Mouse (Mus musculus): ENCODE results near the gene Atxn2.

The Atxn2 gene

GRCm38 (mm10) chr5:121762949-121763348, 51.8 kb downstream of the Atxn2 start:
- DNase-seq (ENCODE audit: extremely low spot score, low spot score), result no peak

DNA sequence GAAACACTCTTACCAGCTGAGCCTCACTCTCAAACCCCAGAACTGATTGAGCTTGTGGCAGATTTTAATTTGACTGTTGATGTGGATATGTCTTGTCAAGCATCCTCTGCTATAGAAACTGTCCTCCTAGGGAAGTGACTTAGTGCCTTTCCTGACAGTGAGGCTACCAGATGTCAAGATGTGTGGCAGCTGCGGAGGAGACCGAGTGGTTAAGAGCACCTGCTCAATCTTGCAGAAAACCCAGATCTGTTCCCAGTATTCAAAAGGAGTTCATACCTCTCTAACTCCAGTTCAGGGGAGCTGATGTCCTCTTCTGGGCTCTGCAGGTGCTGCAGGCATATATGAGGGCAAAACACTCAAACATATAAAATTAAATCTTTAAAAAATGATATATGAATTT, 53.9 kb downstream of the Atxn2 start:
- no peak for DNase-seq (ENCODE audit: extremely low spot score, low spot score)

DNA sequence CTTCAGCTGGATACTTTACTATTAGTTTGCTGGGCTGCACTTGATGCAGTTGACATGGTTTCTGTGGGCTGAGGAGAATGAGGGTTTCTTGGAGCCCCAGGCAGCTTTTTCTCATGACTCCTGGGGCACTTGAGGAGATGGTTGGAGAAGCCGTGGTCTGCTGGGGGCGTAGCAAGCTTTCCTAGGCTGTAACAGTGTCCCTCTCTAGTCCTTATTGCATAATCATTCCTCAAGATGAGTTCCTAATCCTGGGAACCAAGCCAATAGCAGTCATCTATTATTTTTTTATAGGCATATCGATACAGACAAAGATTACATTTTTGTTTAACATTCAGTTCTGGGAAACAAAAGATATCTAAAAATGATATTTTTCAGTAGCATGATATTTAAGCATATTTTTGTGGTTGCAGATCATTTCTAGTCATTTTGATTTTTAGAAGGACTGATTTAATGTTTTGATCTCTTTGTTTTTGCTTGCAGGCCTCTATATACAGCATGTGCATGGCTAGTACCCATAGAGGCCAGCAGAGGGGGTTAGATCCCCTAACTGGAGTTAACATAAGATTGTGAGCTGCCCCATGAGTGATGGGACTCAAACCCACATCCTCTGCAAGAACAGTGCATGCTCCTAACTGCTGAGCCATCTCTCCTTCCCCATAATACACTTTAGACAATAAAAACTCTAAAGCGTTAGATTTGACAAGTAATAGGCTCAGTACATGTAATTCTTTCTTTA, 55.1 kb downstream of the Atxn2 start:
- no peak for DNase-seq (ENCODE audit: extremely low spot score, low spot score)

DNA sequence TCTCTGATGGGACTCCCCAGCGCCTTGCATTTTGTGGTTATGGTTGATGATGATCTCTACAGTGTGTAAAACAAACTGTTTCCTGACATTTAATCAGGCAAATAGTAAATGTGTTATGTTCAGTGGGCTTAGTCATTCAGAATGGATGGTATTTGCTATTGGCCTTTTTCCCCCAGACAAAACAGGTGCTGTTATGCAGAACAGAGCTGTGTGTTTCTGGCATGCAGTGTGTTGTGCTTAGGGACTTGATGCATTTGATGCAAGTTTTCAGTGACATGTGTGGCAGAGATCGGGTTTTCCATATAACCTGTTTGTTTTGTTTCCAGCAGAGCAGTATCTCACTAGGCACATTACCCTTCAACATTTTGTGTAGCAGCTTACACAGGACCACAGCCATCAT, 56.4 kb downstream of the Atxn2 start:
- no peak for DNase-seq (ENCODE audit: extremely low spot score, low spot score)

GRCm38 (mm10) chr5:121769827-121770226, 58.7 kb downstream of the Atxn2 start:
- DNase-seq (ENCODE audit: extremely low spot score, low spot score), result no peak

GRCm38 (mm10) chr5:121771611-121772010, 60.5 kb downstream of the Atxn2 start:
- no peak for DNase-seq (ENCODE audit: extremely low spot score, low spot score)

DNA sequence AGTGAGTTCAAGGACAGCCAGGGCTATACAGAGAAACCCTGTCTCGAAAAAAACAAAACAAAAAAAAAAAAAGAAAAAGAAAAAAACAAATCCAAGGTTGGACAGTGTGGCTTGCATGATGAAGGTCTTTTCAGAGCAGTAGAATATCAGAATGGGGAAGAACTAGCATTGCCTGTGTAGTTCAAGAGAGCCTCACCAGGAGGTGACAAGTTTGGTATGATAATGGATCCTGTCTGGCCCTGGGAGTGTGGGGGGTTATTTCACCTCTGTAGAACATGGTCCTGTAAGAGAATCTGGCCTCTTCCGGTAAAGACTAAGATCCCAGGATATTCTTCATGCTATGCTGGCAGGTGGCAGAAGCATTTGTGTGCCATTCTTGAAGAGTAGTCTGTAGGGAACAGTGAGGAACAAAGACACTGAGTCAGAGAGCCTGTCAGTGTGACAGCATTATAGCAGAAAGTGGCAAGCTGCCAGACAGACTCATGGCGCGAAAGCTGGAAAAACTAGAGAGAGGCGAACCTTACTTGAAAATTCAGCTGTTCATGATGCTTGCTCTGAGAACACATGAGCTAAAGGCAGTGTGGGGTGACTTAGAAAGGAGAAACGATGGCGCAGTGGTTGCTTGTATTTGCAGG, 67.5 kb downstream of the Atxn2 start:
- no peak for DNase-seq (ENCODE audit: extremely low spot score, low spot score)

- DNase-seq (ENCODE audit: extremely low spot score, low spot score), result no peak
These were observed 69.0 kb downstream of the Atxn2 start for GRCm38 (mm10) chr5:121780180-121780579.

GRCm38 (mm10) chr5:121782467-121782866, 71.3 kb downstream of the Atxn2 start:
- DNase-seq (ENCODE audit: extremely low spot score, low spot score), result no peak

GRCm38 (mm10) chr5:121783862-121784500, 72.8 kb downstream of the Atxn2 start:
- no peak for DNase-seq (ENCODE audit: extremely low spot score, low spot score)

GRCm38 (mm10) chr5:121791026-121791425, 79.9 kb downstream of the Atxn2 start:
- DNase-seq (ENCODE audit: extremely low spot score, low spot score), result no peak

GRCm38 (mm10) chr5:121795800-121796199, 84.7 kb downstream of the Atxn2 start:
- no peak for DNase-seq (ENCODE audit: extremely low spot score, low spot score)

- no peak for DNase-seq (ENCODE audit: extremely low spot score, low spot score)
These were observed 87.3 kb downstream of the Atxn2 start for GRCm38 (mm10) chr5:121798447-121798846.

- no peak for DNase-seq (ENCODE audit: extremely low spot score, low spot score)
These were observed 96.0 kb downstream of the Atxn2 start for GRCm38 (mm10) chr5:121807186-121807585.

GRCm38 (mm10) chr5:121808202-121808601, 97.1 kb downstream of the Atxn2 start:
- DNase-seq (ENCODE audit: extremely low spot score, low spot score), result no peak

DNA sequence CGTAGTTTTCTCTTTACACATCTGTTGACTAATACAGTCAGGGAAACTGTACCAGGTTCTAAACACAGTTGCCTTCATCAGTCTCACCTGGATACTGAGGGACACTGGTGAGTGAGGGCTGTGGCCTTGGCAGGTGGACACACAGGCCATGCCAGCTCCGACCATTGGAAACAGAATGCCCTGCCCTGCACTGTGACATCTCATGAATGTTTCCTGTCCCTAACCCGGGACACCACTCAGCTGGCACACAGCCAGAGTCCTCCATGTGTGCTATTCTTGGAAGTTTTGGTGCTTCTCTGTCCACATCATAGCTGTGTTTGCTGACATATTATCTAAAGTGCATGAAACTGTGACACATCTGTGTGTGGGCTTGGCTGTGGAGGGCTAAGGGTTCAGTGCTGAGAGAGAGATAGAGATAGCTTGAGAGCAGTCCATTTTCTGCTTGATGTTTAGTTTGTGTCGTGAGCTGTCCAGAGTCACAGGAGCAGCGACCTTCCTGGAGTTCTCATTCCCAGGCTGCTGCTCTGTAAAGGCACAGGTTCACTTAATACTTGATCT, 98.6 kb downstream of the Atxn2 start:
- DNase-seq (ENCODE audit: extremely low spot score, low spot score), result no peak

DNA sequence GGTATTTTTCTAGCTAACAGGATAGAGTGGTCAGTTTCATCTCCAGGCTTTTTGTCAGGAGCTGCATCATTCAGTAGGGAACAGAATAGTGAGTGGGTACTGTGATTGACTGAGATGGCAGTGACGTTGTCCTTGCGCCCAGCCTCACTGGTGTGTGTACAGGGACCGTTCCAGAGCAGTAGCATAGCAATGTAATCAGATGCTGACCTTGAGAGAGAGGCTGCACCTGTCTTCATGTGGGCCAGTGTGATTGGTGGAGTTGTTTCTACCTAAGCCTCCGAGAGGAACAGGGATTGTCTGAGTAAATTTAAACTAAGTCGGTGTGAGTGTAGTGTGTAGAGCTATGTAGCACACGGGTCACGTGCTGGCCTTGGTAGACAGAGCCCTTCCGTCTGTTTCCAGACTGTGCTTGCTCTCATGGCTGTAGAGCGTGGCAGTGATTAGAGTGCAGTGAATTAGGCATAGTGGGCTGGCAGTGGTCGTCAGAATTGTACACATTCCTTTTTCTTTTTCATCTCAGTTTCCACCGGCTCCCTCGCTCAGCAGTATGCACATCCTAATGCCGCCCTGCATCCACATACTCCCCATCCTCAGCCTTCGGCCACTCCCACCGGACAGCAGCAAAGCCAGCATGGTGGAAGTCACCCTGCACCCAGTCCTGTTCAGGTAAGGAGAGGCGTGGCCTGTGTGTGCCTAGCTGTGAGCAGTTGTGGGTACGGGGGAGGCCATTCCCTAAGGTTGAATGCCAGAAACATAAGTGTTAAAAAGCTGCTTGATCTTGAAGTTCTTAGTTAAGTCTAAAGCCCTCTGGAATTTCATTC, 99.4 kb downstream of the Atxn2 start:
- DNase-seq (ENCODE audit: extremely low spot score, low spot score), result no peak

DNA sequence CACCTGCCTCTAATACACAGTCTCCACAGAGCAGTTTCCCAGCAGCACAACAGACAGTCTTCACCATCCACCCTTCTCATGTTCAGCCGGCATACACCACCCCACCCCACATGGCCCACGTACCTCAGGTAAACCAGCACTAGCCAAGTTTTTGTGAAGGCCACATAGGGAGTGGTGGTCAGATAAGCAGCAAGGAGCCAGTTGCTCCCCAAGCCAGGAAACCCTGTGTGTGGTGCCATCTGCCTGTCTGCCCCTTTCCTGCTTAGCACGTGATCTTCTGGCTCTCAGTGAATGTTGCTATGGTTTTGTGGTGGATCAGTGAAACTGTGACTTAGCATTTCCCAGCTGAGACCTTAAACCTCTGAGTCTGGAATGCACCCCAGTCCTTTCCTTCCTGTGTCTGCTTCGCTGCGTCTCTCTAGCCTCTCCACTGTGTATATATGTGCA, 100.4 kb downstream of the Atxn2 start:
- DNase-seq (ENCODE audit: extremely low spot score, low spot score), result no peak

DNA sequence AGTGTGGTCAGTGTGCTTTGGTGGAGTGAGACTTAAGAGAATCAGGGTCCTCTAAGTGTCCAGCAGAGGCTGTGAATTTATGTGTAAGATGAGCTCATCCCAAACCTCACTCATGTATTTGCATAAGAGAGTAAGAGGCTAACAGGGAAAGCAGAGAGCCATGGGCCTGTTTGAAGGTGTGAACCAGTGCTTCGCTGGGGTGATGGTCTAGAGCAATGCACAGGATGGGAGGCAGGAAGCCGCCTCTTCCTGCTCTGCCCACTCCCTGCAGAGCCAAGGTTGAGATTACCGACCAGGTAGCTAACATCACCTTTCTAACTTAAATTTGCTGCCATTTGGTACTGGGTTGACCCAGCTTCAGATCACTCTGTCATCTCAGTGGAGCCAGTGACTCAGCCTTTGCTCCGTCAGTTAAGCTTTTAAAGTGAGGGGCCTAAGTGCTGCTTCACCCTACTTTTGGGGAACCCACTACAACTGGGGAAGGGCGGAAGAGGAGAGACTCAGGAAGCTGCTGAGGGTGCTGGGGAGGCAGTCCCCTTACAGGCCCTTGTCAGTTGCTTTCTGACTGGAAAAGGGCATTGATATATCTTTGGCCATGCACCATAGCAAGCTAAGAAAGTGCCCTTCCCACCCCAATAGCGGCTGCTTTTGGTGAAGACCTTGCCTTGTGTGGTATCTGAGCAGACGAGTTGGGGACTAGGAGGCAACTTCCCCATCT, 101.5 kb downstream of the Atxn2 start:
- no peak for DNase-seq (ENCODE audit: extremely low spot score, low spot score)

DNA sequence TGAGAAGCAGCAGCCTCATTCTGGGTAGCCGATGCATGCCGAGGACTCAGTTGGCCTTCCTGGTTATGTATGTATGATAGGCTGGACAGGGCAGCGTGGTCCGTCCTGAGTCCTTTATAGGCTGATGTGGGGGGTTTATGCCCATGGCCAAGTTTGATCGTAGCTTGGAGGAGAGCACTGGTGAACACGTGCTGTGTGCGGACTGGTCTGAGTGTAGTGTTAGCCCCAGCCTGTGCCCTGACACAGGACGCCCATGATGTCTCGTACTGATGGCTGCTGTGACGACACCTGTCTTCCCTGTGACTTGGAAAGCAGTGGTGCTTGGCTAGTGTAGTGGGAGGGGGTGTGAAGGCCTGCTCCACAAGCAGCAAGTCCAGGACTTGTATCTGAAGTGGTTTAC, 102.6 kb downstream of the Atxn2 start:
- DNase-seq (ENCODE audit: extremely low spot score, low spot score), result no peak

DNA sequence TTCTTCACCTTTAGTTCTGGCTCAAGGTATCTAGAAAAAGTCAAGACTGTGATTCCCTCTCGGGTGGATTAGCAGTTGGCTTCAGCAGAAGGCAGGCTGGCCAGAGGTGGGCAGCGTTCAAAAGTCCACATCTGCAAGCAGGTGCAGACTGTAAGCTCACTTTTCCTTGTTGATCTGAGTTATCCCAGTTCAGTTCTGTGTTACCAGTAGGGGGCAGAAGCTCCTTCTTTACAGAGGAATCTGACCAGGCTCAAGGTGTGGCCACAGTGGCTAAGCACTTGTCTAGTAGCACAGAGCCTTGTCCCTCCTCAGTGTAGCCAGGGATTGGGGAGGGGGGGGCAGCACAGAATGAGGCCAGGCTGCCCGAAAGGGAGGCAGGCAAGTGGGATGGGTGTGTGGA, 103.9 kb downstream of the Atxn2 start:
- DNase-seq (ENCODE audit: extremely low spot score, low spot score), result no peak

Measured in neural tube, embryonic 10.5 days (tissue).